Mouse (Mus musculus) C2C12 (cell line): Measurements from ENCODE around the gene Clasp2. TPM values are rescaled to one million over a fixed set of nuclear protein-coding genes. Genes with fewer than 3 reads are reported as not detected.

Experiments
- H3K27me3 ChIP-seq: one replicate; pipeline ENCODE4 v1.6.1; 2011; ENCODE audit not compliant: control insufficient read depth, insufficient read depth, insufficient read length
- H3K36me3 ChIP-seq: one replicate; pipeline ENCODE4 v1.6.1; 2011; ENCODE audit not compliant: control insufficient read depth, insufficient read depth
- H3K4me3 ChIP-seq: one replicate; pipeline ENCODE4 v1.5.1; 2011; ENCODE audit warnings: mild to moderate bottlenecking, control low read depth; ENCODE audit not compliant: poor library complexity, insufficient read depth, severe bottlenecking
- H3K79me2 ChIP-seq: one replicate; pipeline ENCODE4 v1.6.1; 2011; ENCODE audit not compliant: control insufficient read depth, insufficient read depth
- H3K79me3 ChIP-seq: one replicate; pipeline ENCODE4 v1.6.1; 2011; ENCODE audit warnings: low read depth, control low read depth
- H3ac ChIP-seq: one replicate; pipeline ENCODE3; 2011; ENCODE audit warnings: low read depth; ENCODE audit not compliant: control insufficient read depth, insufficient read length
- CEBPB ChIP-seq: IDR thresholded peaks from one replicate; pipeline ENCODE4 v1.6.1; 2011; ENCODE audit warnings: low read depth, mild to moderate bottlenecking, control low read depth, moderate library complexity
- CTCF ChIP-seq: IDR thresholded peaks from one replicate; pipeline ENCODE4 v1.5.1; 2011; ENCODE audit not compliant: control insufficient read depth, insufficient read depth, insufficient read length
- FOSL1 ChIP-seq: IDR thresholded peaks from one replicate; pipeline ENCODE4 v1.8.0; 2011; ENCODE audit warnings: mild to moderate bottlenecking, low read length; ENCODE audit not compliant: poor library complexity, insufficient read depth, severe bottlenecking
- MAX ChIP-seq: IDR thresholded peaks from one replicate; pipeline ENCODE4 v1.6.1; 2011; ENCODE audit warnings: mild to moderate bottlenecking, control low read depth
- MYOD1 ChIP-seq: IDR thresholded peaks from one replicate; pipeline ENCODE4 v1.6.1; 2011; ENCODE audit warnings: low read depth; ENCODE audit not compliant: control insufficient read depth, insufficient read length
- MYOG ChIP-seq: IDR thresholded peaks from one replicate; pipeline ENCODE4 v1.6.1; 2011; ENCODE audit not compliant: control insufficient read depth, insufficient read length; ENCODE audit errors: extremely low read depth
- USF1 ChIP-seq: IDR thresholded peaks from one replicate; pipeline ENCODE4 v1.6.1; 2011; ENCODE audit warnings: low read depth, mild to moderate bottlenecking, control low read depth, moderate library complexity
- polyA plus RNA-seq: library from polyadenylated mRNA; unstranded; fragments of >200 nt; fragmentation: generic; extraction: Trizol; gene quantifications from one replicate; pipeline ENCODE4 v1.2.1, GENCODE M21; 2012; ENCODE audit warnings: missing spikeins

Gene Clasp2
- polyA plus RNA-seq, 1 experiment = 8.8 TPM

- TF ChIP-seq CEBPB = no peak
- TF ChIP-seq USF1 = no peak
- TF ChIP-seq MAX = no peak
- no peak for TF ChIP-seq CTCF
- TF ChIP-seq FOSL1 = no peak
- H3ac ChIP-seq = no peak overlapping the region
- no peak overlapping the region for H3K4me3 ChIP-seq
- H3K79me2 ChIP-seq = peaks cover 5% of the 10 kb centered on the region
- peaks cover 4% of the 10 kb centered on the region for H3K79me3 ChIP-seq
- H3K36me3 ChIP-seq = no peaks in the 10 kb centered on the region
- no peaks in the 10 kb centered on the region for H3K27me3 ChIP-seq
These were observed 51.6 kb downstream of the Clasp2 start for GRCm38 (mm10) chr9:113792651-113793512.

DNA sequence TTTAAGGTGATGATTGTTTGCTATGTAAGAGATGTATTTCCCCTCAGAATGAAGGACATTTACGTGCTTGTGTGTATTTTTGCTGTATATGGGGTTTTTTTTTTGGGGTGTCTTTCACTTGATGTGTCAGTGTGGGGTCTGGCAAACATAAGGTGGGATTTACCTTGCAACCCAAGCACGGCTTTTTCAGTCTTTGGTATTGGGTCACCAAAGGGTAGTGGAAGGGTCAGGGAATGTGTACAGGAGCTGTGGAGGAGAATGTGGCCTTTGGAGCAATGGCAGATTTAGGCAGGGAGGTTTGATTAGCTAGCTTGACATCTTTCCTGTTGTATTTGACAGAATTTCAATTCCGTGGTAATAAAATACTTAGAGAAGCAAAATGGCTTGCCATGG, 52.2 kb downstream of the Clasp2 start:
- Histone ChIP-seq H3K4me3 (no peak overlapping the region), H3K79me2 (peaks cover 5% of the 10 kb centered on the region), H3K79me3 (peaks cover 6% of the 10 kb centered on the region), H3K36me3 (no peaks in the 10 kb centered on the region), H3K27me3 (no peaks in the 10 kb centered on the region), H3ac (no peak overlapping the region)
- TF ChIP-seq MYOD1 (no peak), USF1 (no peak), CEBPB (no peak), FOSL1 (no peak), CTCF (no peak), MAX (no peak), MYOG (no peak)

GRCm38 (mm10) chr9:113793966-113794365, 52.7 kb downstream of the Clasp2 start:
- TF ChIP-seq MYOD1 (no peak), MAX (no peak), CTCF (no peak), CEBPB (no peak), FOSL1 (no peak), USF1 (no peak), MYOG (no peak)

GRCm38 (mm10) chr9:113797206-113797605, 55.9 kb downstream of the Clasp2 start:
- Histone ChIP-seq H3K4me3 (no peak overlapping the region), H3K79me3 (peaks cover 5% of the 10 kb centered on the region), H3K27me3 (no peaks in the 10 kb centered on the region), H3K79me2 (peaks cover 5% of the 10 kb centered on the region), H3K36me3 (no peaks in the 10 kb centered on the region), H3ac (no peak overlapping the region)
- TF ChIP-seq MYOD1 = no peak

More at GRCm38 (mm10) chr9:113793966-113794365, 52.7 kb downstream of the Clasp2 start:
- Histone ChIP-seq H3ac (no peak overlapping the region), H3K79me2 (peaks cover 5% of the 10 kb centered on the region), H3K4me3 (no peak overlapping the region), H3K27me3 (no peaks in the 10 kb centered on the region), H3K36me3 (no peaks in the 10 kb centered on the region), H3K79me3 (peaks cover 6% of the 10 kb centered on the region)

DNA sequence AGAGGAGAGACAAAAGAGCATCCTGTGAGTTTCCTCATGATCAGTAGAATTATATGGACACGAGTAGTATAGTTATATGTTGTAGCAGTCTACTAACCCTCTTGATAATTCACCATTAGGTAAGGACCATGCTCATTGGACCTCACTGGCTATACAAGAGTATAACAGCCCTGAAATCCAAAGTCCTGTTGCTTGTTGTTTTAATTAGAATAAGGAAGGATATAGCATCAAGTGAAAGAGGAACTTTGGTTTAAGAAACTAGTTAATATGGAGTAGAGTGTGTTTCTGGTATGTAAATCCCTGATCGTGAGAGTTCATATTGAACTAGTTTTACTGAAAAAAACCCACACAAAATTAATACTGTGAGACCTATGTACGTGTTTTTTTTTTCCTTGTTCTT, 59.4 kb downstream of the Clasp2 start:
- Histone ChIP-seq H3K27me3 (no peaks in the 10 kb centered on the region), H3K4me3 (no peak overlapping the region), H3K79me2 (peaks cover 5% of the 10 kb centered on the region), H3K79me3 (peaks cover 5% of the 10 kb centered on the region), H3ac (no peak overlapping the region), H3K36me3 (no peaks in the 10 kb centered on the region)
- TF ChIP-seq FOSL1 (no peak), MYOD1 (no peak), USF1 (no peak), MAX (no peak), CEBPB (no peak), MYOG (no peak), CTCF (no peak)

DNA sequence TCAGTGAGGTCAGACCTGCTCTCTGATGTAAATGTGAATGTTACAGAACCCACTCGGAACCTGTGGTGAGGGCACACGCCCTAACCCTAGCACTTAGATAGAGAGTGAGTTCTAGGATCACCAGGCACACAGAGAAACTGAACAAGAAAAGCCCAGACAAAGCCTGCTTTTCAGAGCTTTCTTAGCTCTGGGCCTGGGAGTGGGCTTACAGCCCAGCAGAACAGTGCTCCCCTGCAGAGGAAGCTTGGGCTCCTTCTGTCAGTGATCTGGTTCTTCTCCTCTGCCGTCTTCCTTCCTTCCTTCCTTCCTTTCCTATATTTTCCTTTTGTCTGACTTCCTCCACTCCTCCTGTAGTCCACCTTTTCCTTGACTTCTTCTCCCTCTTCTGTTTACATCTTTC, 61.5 kb downstream of the Clasp2 start:
- Histone ChIP-seq H3K79me3 (peaks cover 5% of the 10 kb centered on the region), H3ac (no peak overlapping the region), H3K27me3 (no peaks in the 10 kb centered on the region), H3K4me3 (no peak overlapping the region), H3K79me2 (peaks cover 8% of the 10 kb centered on the region), H3K36me3 (no peaks in the 10 kb centered on the region)
- TF ChIP-seq MYOG (no peak), FOSL1 (no peak)
